Mouse (Mus musculus) G1E (cell line): Measurements from ENCODE around the gene Pla2g4b. TPM values are rescaled to one million over a fixed set of nuclear protein-coding genes. Genes with fewer than 3 reads are reported as not detected.

Source experiments
- ATAC-seq: 2 replicates; pipeline ENCODE4 v1.8.0; 2016; ENCODE audit warnings: mild to moderate bottlenecking; ENCODE audit not compliant: insufficient number of reproducible peaks, poor library complexity, low FRiP score, severe bottlenecking; ENCODE audit errors: extremely low read depth
- DNase-seq: peaks from one replicate; pipeline ENCODE4 v3.0.0; 2012; ENCODE audit warnings: low spot score
- H3K27me3 ChIP-seq: 2 replicates; pipeline ENCODE4 v1.6.1; 2012; ENCODE audit warnings: mild to moderate bottlenecking, low read length, inconsistent platforms; ENCODE audit not compliant: insufficient read depth
- H3K36me3 ChIP-seq: replicated peaks from 2 replicates; pipeline ENCODE3; 2012; ENCODE audit warnings: mild to moderate bottlenecking, inconsistent platforms
- H3K4me1 ChIP-seq: 2 replicates; pipeline ENCODE4 v1.6.1; 2012; ENCODE audit warnings: low read depth, low read length, inconsistent platforms, mixed read lengths; ENCODE audit not compliant: insufficient read depth
- H3K4me3 ChIP-seq: 2 replicates; pipeline ENCODE4 v1.5.1; 2012; ENCODE audit warnings: low read depth, mild to moderate bottlenecking, inconsistent platforms, low read length, moderate library complexity, mixed read lengths
- H3K9me3 ChIP-seq: replicated peaks from 2 replicates; pipeline ENCODE4 v1.6.1; 2012; ENCODE audit warnings: inconsistent platforms
- CTCF ChIP-seq: IDR thresholded peaks from 2 replicates; pipeline ENCODE4 v1.5.1; 2012; ENCODE audit warnings: low read depth, low read length, inconsistent platforms, mixed read lengths
- GATA1 ChIP-seq: IDR thresholded peaks from 2 replicates; pipeline ENCODE4 v1.6.1; 2012; ENCODE audit warnings: borderline replicate concordance, low read length, inconsistent platforms, mixed read lengths
- GATA2 ChIP-seq: IDR thresholded peaks from 2 replicates; pipeline ENCODE4 v1.6.1; 2012; ENCODE audit warnings: low read depth, low read length, inconsistent platforms, borderline replicate concordance
- POLR2AphosphoS5 ChIP-seq: IDR thresholded peaks from 2 replicates; pipeline ENCODE4 v1.6.1; 2012; ENCODE audit warnings: low read depth, low read length, inconsistent platforms; ENCODE audit not compliant: insufficient replicate concordance
- TAL1 ChIP-seq: conservative IDR thresholded peaks from 2 replicates; pipeline ENCODE4 v1.6.1; 2012; ENCODE audit warnings: low read depth, low read length, inconsistent platforms, mixed read lengths
- polyA plus RNA-seq: library from polyadenylated mRNA; stranded (reverse); fragments of >175 nt; gene quantifications from 2 replicates; pipeline ENCODE4 v1.2.3, GENCODE M21; 2012
- total RNA-seq, 2 experiments: library from RNA; stranded (forward) in 1 of 2; stranded (reverse) in 1 of 2; fragments of 200-1000 nt in 1 of 2; fragments of >200 nt in 1 of 2; fragmentation: Nextera tagmentation in 1 of 2; gene quantifications; 2 replicates each; pipeline ENCODE4 v1.2.3; 2014 to 2017

Pla2g4b gene
- total and polyA plus RNA-seq, 3 experiments = 0.27 to 0.59 TPM; not detected in 1

DNA sequence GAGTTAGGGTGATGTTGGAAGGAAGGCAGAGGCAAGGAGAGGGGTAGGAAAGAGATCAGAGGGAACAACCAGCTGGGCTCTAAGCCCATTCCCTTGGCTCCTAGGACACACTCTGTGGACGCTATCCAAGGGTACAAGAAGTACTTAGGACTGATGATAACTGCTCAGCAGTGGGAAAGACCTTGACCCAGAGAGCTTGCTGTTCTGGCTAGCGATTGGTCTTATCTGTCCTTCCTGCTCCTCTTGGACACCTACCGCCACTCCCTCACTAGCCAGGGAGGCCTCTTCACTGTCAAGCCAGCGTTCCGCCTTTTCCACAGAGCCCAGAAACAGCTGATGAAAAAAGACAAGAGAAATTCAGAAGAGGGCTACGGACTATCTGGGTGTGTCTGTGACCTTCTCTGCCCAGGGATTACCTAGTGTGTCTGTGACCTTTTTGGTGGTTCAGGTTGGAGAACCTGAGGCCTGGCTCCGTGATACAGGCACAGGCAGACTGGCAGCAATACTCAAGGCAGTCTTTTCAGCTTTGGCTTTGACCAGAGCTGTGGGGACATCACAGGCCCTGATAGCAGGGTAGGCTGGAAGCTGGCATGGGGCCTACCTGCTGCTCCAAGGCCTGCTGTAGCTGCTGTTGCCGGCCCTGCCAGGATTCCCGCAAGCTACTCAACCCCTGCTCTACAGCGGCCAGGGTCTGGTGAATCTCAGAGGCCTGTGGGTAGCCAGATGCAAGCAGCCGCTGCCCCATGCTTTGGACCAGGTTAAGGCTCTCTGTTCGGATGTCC, 21.7 kb downstream of the Pla2g4b start:
- no peaks in the 10 kb centered on the region for H3K36me3 ChIP-seq
- ATAC-seq (no peak), DNase-seq (no peak)
- H3K9me3 ChIP-seq = no peaks in the 10 kb centered on the region
- H3K27me3 ChIP-seq = peaks cover 51% of the 10 kb centered on the region
- TF ChIP-seq POLR2AphosphoS5 (no peak), TAL1 (no peak), GATA2 (no peak), CTCF (no peak), GATA1 (no peak)
- H3K4me3 ChIP-seq = no peak overlapping the region
- no peaks in the 10 kb centered on the region; the same call in 1 of the 2 replicates for H3K4me1 ChIP-seq

DNA sequence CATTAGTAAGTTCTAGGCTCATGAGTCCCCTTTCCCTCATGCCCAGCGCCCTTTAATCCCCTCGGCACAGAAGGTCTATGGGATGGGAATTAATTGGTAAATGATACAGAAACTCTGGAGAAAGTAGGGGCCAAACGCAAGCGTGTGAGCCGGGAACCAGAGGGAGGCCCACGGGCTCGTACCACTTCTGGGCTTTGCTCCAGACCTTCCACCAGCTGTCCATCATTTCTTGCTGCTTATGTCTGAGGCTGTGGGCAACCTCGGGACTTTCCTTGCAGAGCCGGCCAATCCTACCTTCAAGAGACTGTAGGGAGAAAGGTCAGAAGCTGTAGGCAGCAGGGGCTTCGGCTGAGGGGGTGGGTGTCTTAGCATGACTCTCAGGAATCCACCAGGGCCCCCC, 22.7 kb downstream of the Pla2g4b start:
- Histone ChIP-seq H3K9me3 (no peaks in the 10 kb centered on the region), H3K4me3 (no peak overlapping the region), H3K4me1 (no peaks in the 10 kb centered on the region; the same call in 1 of the 2 replicates), H3K36me3 (no peaks in the 10 kb centered on the region), H3K27me3 (peaks cover 55% of the 10 kb centered on the region)
- DNase-seq (no peak), ATAC-seq (no peak)
- TF ChIP-seq TAL1 = no peak
- no peak for TF ChIP-seq CTCF
- TF ChIP-seq POLR2AphosphoS5 = no peak
- no peak for TF ChIP-seq GATA1

DNA sequence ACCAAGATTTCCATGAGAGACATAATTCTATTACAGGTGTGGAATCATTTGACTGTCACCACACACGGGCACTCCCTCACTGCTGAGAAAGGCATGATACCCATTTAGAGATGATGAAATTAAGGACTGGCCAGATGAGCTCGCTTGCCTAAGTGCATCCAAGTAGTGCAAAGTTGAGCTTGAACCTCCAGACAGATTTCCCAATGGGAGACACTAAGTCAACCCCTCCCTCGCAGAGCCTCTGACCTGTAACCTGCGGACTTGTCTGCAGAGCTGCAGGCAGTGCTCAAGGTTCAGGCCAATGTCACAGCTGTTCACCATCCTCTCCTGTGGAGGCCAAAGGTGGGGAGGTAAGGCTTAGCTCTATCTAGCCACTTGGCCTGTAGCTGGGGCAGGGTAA, 25.6 kb downstream of the Pla2g4b start:
- no peak overlapping the region for H3K4me3 ChIP-seq
- H3K27me3 ChIP-seq = peaks cover 69% of the 10 kb centered on the region
- no peaks in the 10 kb centered on the region for H3K9me3 ChIP-seq
- TF ChIP-seq GATA1 (no peak), POLR2AphosphoS5 (no peak), GATA2 (no peak), CTCF (no peak), TAL1 (no peak)
- ATAC-seq (no peak), DNase-seq (no peak)
- H3K36me3 ChIP-seq = no peaks in the 10 kb centered on the region
- H3K4me1 ChIP-seq = no peaks in the 10 kb centered on the region

DNA sequence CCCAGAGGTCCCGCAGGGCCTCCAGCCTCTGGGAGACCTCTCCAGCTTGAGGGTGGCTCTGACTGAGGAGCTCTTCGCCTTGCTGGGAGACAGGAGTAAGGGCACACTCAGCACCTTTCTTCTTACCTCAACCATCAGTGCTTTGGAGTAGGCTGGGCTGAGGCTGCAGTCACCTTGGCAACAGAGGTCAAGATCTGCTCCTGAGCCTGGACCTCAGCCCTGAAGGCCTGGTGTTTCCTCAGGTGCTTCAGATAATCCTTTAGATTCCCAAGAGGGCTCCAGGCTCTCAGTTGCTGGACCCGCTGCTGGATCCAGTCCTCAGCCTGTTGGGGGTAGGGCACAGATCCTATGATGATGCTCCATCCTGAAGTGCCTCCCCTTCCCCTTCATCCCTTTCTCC, 26.2 kb downstream of the Pla2g4b start:
- TF ChIP-seq GATA1 = no peak
- TF ChIP-seq GATA2 = no peak
- TF ChIP-seq CTCF = no peak
- TF ChIP-seq POLR2AphosphoS5 = no peak
- no peak for TF ChIP-seq TAL1
- ATAC-seq = no peak
- Histone ChIP-seq H3K36me3 (no peaks in the 10 kb centered on the region), H3K27me3 (peaks cover 66% of the 10 kb centered on the region), H3K9me3 (no peaks in the 10 kb centered on the region), H3K4me1 (no peaks in the 10 kb centered on the region), H3K4me3 (no peak overlapping the region)
- DNase-seq = no peak

DNA sequence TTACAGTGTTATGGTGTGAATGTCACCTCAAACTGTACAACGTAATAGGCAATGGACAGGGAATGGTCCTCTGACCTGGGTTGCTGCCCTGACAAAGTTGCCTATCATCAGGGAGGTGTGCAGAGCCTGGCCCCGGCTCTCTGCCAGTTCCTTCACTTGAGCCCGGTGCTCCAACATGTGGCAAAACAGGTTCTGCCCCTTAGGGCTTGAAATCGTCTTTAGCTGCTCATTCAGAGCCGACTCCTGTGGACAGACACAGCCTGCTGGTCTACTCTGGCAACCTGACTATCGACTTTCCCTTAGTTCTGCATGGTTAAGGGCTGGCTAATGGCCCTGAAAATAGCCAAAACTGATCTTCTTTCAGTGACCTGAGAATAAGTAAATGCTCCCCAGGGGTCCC, 27.0 kb downstream of the Pla2g4b start:
- TF ChIP-seq CTCF (no peak), GATA2 (no peak), GATA1 (no peak), POLR2AphosphoS5 (no peak), TAL1 (no peak)
- Histone ChIP-seq H3K27me3 (peaks cover 64% of the 10 kb centered on the region), H3K4me3 (no peak overlapping the region), H3K4me1 (no peaks in the 10 kb centered on the region), H3K36me3 (no peaks in the 10 kb centered on the region), H3K9me3 (no peaks in the 10 kb centered on the region)
- no peak for ATAC-seq
- no peak for DNase-seq

DNA sequence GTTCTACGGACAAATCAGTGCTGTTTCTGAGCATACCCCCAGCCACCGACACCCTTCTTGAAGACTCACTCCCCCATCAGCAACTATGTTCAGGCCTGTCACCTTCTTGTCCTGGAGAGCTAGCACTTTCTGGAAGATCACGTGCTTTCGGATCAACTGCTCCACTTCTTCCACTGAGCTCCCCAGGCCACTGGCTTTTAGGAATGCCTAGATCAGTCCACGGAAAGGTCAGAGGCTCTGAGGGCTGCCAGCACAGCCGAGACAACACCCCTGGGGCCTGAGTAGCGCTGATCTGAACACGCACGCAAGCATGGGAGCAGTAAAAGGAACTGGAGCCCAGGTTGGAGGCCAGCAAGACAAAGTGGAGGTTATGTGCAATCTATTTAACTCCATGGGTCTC, 27.4 kb downstream of the Pla2g4b start:
- peaks cover 59% of the 10 kb centered on the region for H3K27me3 ChIP-seq
- DNase-seq = no peak

DNA sequence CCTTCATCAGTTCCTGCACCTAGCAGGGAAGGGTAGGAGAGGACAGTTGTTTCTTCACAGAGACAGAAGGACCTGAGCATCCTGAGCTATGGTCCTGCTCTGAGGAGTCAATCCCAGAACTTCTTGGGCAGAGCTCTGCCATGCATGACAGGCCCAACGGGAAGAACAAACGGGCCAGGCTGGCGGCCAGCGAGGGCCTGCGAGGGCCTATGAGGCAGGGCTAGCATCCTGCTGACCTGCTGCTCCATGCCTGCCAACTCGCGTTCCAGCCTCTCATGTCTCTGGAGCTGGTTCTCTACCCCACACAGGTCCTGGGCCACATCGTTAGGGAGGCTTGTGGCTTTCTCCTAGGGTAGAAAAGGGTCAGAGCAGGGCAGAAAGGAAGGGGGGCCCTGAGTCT, 29.0 kb downstream of the Pla2g4b start:
- Histone ChIP-seq H3K9me3 (no peaks in the 10 kb centered on the region), H3K36me3 (no peaks in the 10 kb centered on the region), H3K4me1 (no peaks in the 10 kb centered on the region), H3K4me3 (no peak overlapping the region), H3K27me3 (peaks cover 55% of the 10 kb centered on the region)
- no peak for TF ChIP-seq POLR2AphosphoS5
- ATAC-seq (no peak), DNase-seq (no peak)

More for the DNA sequence above, 27.4 kb downstream of the Pla2g4b start:
- no peak for ATAC-seq
- no peak for TF ChIP-seq CTCF
- no peaks in the 10 kb centered on the region for H3K4me1 ChIP-seq
- H3K9me3 ChIP-seq = no peaks in the 10 kb centered on the region
- no peak overlapping the region for H3K4me3 ChIP-seq
- no peaks in the 10 kb centered on the region for H3K36me3 ChIP-seq
